Mouse (Mus musculus): Measurements from ENCODE around the gene Myo1f. TPM values are rescaled to one million over a fixed set of nuclear protein-coding genes. Genes with fewer than 3 reads are reported as not detected.

The Myo1f gene
- polyA plus RNA-seq (2016; fragmentation: Nextera tagmentation; extraction: Ambion mirVana) = 1.9 and 2.3 TPM in 2 replicates

GRCm38 (mm10) chr17:33555223-33555855 lies at the start of gene Myo1f:
TSS of gene Myo1f (plus strand) at chr17:33555707.
- 0 out of 2 replicates have a peak, but pooled peaks cover 3% of the 10 kb centered on the region for H3K27me3 ChIP-seq
- no peaks in the 10 kb centered on the region for H3K4me1 ChIP-seq (replicated peaks)
- no peak within 1 kb of the TSS for H3K27ac ChIP-seq
- no peak within 1 kb of the TSS for H3K4me2 ChIP-seq
- ATAC-seq (ENCODE audit: insufficient number of reproducible peaks, insufficient read depth, low FRiP score, low TSS enrichment, low read depth) = no peak
- H3K9ac ChIP-seq (replicated peaks) = no peak within 1 kb of the TSS
- no peak within 1 kb of the TSS for H3K4me3 ChIP-seq (replicated peaks)
- H3K9me3 ChIP-seq = no peaks in the 10 kb centered on the region
- H3K36me3 ChIP-seq = peaks cover 40% of the 10 kb centered on the region
- WGBS = 36% methylated on average over 6 of the region's 6 CpGs

- Histone ChIP-seq H3K27me3 (no peaks in the 10 kb centered on the region; the same call in 1 of the 2 replicates), H3K36me3 (no peaks in the 10 kb centered on the region), H3K9me3 (no peaks in the 10 kb centered on the region), H3K9ac (replicated peaks) (no peak overlapping the region), H3K4me1 (replicated peaks) (no peaks in the 10 kb centered on the region; the same call in 1 of the 2 replicates), H3K4me3 (replicated peaks) (no peak overlapping the region), H3K27ac (no peak overlapping the region), H3K4me2 (no peak overlapping the region)
- ATAC-seq (ENCODE audit: insufficient number of reproducible peaks, insufficient read depth, low FRiP score, low TSS enrichment, low read depth) = no peak
- 81% methylated on average over 1 of the region's 1 CpGs for WGBS
These were observed 47.1 kb upstream of the Myo1f start for GRCm38 (mm10) chr17:33508386-33508785.

GRCm38 (mm10) chr17:33510172-33510571 lies 45.3 kb upstream of the Myo1f start:
- Histone ChIP-seq H3K9me3 (peaks cover 3% of the 10 kb centered on the region; the same call in 1 of the 2 replicates), H3K9ac (replicated peaks) (no peak overlapping the region), H3K4me1 (replicated peaks) (no peaks in the 10 kb centered on the region; the same call in 1 of the 2 replicates), H3K4me3 (replicated peaks) (no peak overlapping the region), H3K4me2 (no peak overlapping the region), H3K36me3 (no peaks in the 10 kb centered on the region), H3K27ac (no peak overlapping the region), H3K27me3 (no peaks in the 10 kb centered on the region)
- 82% methylated on average over 5 of the region's 5 CpGs for WGBS
- ATAC-seq (ENCODE audit: insufficient number of reproducible peaks, insufficient read depth, low FRiP score, low TSS enrichment, low read depth) = no peak

- no peak overlapping the region for H3K9ac ChIP-seq (replicated peaks)
- H3K4me3 ChIP-seq (replicated peaks) = no peak overlapping the region
- no peaks in the 10 kb centered on the region for H3K36me3 ChIP-seq
- H3K9me3 ChIP-seq = peaks cover 3% of the 10 kb centered on the region; the same call in 1 of the 2 replicates
- H3K4me2 ChIP-seq = no peak overlapping the region
- H3K27ac ChIP-seq = no peak overlapping the region
- no peaks in the 10 kb centered on the region for H3K27me3 ChIP-seq
- H3K4me1 ChIP-seq (replicated peaks) = no peaks in the 10 kb centered on the region; the same call in 1 of the 2 replicates
- no peak for ATAC-seq (ENCODE audit: insufficient number of reproducible peaks, insufficient read depth, low FRiP score, low TSS enrichment, low read depth)
- WGBS = 52% methylated on average over 2 of the region's 2 CpGs
These were observed 42.8 kb upstream of the Myo1f start for GRCm38 (mm10) chr17:33512441-33513415.

GRCm38 (mm10) chr17:33513874-33514273 lies 41.6 kb upstream of the Myo1f start:
- H3K27me3 ChIP-seq = no peaks in the 10 kb centered on the region
- no peak overlapping the region for H3K9ac ChIP-seq (replicated peaks)
- no peak for ATAC-seq (ENCODE audit: insufficient number of reproducible peaks, insufficient read depth, low FRiP score, low TSS enrichment, low read depth)
- peaks cover 3% of the 10 kb centered on the region; the same call in 1 of the 2 replicates for H3K9me3 ChIP-seq
- no peaks in the 10 kb centered on the region; the same call in 1 of the 2 replicates for H3K4me1 ChIP-seq (replicated peaks)
- no peak overlapping the region for H3K4me2 ChIP-seq
- WGBS = 91% methylated on average over 5 of the region's 5 CpGs
- H3K36me3 ChIP-seq = no peaks in the 10 kb centered on the region
- no peak overlapping the region for H3K27ac ChIP-seq
- no peak overlapping the region for H3K4me3 ChIP-seq (replicated peaks)

GRCm38 (mm10) chr17:33520366-33520765 lies 35.1 kb upstream of the Myo1f start:
- Histone ChIP-seq H3K27me3 (no peaks in the 10 kb centered on the region), H3K9ac (replicated peaks) (no peak overlapping the region), H3K27ac (no peak overlapping the region), H3K36me3 (no peaks in the 10 kb centered on the region), H3K9me3 (no peaks in the 10 kb centered on the region), H3K4me2 (no peak overlapping the region), H3K4me1 (replicated peaks) (peaks cover 23% of the 10 kb centered on the region), H3K4me3 (replicated peaks) (no peak overlapping the region)
- ATAC-seq (ENCODE audit: insufficient number of reproducible peaks, insufficient read depth, low FRiP score, low TSS enrichment, low read depth) = no peak
- 42% methylated on average over 1 of the region's 1 CpGs for WGBS

GRCm38 (mm10) chr17:33523431-33523917 lies 32.0 kb upstream of the Myo1f start:
- Histone ChIP-seq H3K4me1 (replicated peaks) (peaks cover 38% of the 10 kb centered on the region), H3K9ac (replicated peaks) (peak overlapping the region; percentile 77), H3K27ac (peak overlapping the region; percentile 95), H3K36me3 (peaks cover 15% of the 10 kb centered on the region), H3K9me3 (no peaks in the 10 kb centered on the region), H3K4me2 (peak overlapping the region; percentile 83), H3K27me3 (no peaks in the 10 kb centered on the region), H3K4me3 (replicated peaks) (peak overlapping the region; percentile 55)
- no peak; the same call in 1 of the 2 replicates for ATAC-seq (ENCODE audit: insufficient number of reproducible peaks, insufficient read depth, low FRiP score, low TSS enrichment, low read depth)
- under 1% methylated on average over 12 of the region's 13 CpGs for WGBS

- Histone ChIP-seq H3K27ac (peak within 1 kb of the TSS; percentile 95), H3K4me2 (peak within 1 kb of the TSS; percentile 83), H3K4me1 (replicated peaks) (peaks cover 38% of the 10 kb centered on the region), H3K9me3 (no peaks in the 10 kb centered on the region), H3K27me3 (no peaks in the 10 kb centered on the region), H3K4me3 (replicated peaks) (peak within 1 kb of the TSS; percentile 55), H3K9ac (replicated peaks) (peak within 1 kb of the TSS; percentile 77), H3K36me3 (peaks cover 21% of the 10 kb centered on the region)
- peak; percentile 67 for ATAC-seq (ENCODE audit: insufficient number of reproducible peaks, insufficient read depth, low FRiP score, low TSS enrichment, low read depth)
- whole genome bisulfite sequencing = under 1% methylated on average over 44 of the region's 44 CpGs
These were observed 31.4 kb upstream of the Myo1f start, which contains the start of gene Adamts10 for GRCm38 (mm10) chr17:33523918-33524755. TSS of gene Adamts10 (plus strand) at chr17:33524204.

GRCm38 (mm10) chr17:33524806-33525373 lies 30.6 kb upstream of the Myo1f start:
- Histone ChIP-seq H3K27ac (peak overlapping the region; percentile 95), H3K9me3 (no peaks in the 10 kb centered on the region), H3K4me1 (replicated peaks) (peaks cover 38% of the 10 kb centered on the region), H3K36me3 (peaks cover 29% of the 10 kb centered on the region), H3K4me3 (replicated peaks) (peak overlapping the region; percentile 55), H3K4me2 (peak overlapping the region; percentile 83), H3K27me3 (no peaks in the 10 kb centered on the region), H3K9ac (replicated peaks) (peak overlapping the region; percentile 77)
- 3% methylated on average over 2 of the region's 2 CpGs for WGBS
- peak; percentile 53 for ATAC-seq (ENCODE audit: insufficient number of reproducible peaks, insufficient read depth, low FRiP score, low TSS enrichment, low read depth)

GRCm38 (mm10) chr17:33526506-33526905 lies 29.0 kb upstream of the Myo1f start:
- H3K9ac ChIP-seq (replicated peaks) = no peak overlapping the region; the same call in 1 of the 2 replicates
- 78% methylated on average over 3 of the region's 3 CpGs for WGBS
- peaks cover 34% of the 10 kb centered on the region for H3K4me1 ChIP-seq (replicated peaks)
- H3K36me3 ChIP-seq = peaks cover 45% of the 10 kb centered on the region
- H3K9me3 ChIP-seq = no peaks in the 10 kb centered on the region
- no peak overlapping the region for H3K27ac ChIP-seq
- no peaks in the 10 kb centered on the region for H3K27me3 ChIP-seq
- H3K4me3 ChIP-seq (replicated peaks) = no peak overlapping the region
- ATAC-seq (ENCODE audit: insufficient number of reproducible peaks, insufficient read depth, low FRiP score, low TSS enrichment, low read depth) = no peak
- H3K4me2 ChIP-seq = no peak overlapping the region

Data from limb, embryonic 12.5 days (tissue).